Mouse (Mus musculus): Measurements from ENCODE around the gene Myo7a. TPM values are rescaled to one million over a fixed set of nuclear protein-coding genes. Genes with fewer than 3 reads are reported as not detected.

The Myo7a gene
- 22.5 and 22.8 TPM in 2 replicates for polyA plus RNA-seq (2015; fragmentation: Nextera tagmentation; extraction: Ambion mirVana)

GRCm38 (mm10) chr7:98119179-98119960 lies at the start of gene Myo7a:
Gene Myo7a (minus strand): TSS chr7:98119524.
- H3K36me3 ChIP-seq (ENCODE audit: control insufficient read depth, insufficient read depth, low read length) = peaks cover 3% of the 10 kb centered on the region; the same call in 1 of the 2 replicates
- ATAC-seq = peak; percentile 7; the same call in 1 of the 2 replicates
- H3K9ac ChIP-seq (ENCODE audit: low read depth, low read length) = no peak within 1 kb of the TSS

GRCm38 (mm10) chr7:98164999-98165528 lies 45.7 kb upstream of the Myo7a start:
- Histone ChIP-seq H3K9ac (ENCODE audit: low read depth, low read length) (peak overlapping the region; percentile 41; the same call in 1 of the 2 replicates), H3K4me3 (ENCODE audit: low read depth, low read length) (no peak overlapping the region)
- peak; percentile 56; the same call in 1 of the 2 replicates for ATAC-seq

More at GRCm38 (mm10) chr7:98119179-98119960, at the start of gene Myo7a:
- H3K4me2 ChIP-seq (ENCODE audit: low read length) = peak within 1 kb of the TSS; percentile 49
- no peaks in the 10 kb centered on the region for H3K27me3 ChIP-seq (ENCODE audit: control insufficient read depth, insufficient read depth, low read depth, low read length)
- H3K9me3 ChIP-seq (replicated peaks; ENCODE audit: control insufficient read depth, low read length, poor library complexity, severe bottlenecking) = no peaks in the 10 kb centered on the region
- H3K4me1 ChIP-seq (ENCODE audit: control insufficient read depth, insufficient read depth, low read length) = no peaks in the 10 kb centered on the region
- no peak within 1 kb of the TSS for H3K27ac ChIP-seq (ENCODE audit: low read length)
- no peak within 1 kb of the TSS for H3K4me3 ChIP-seq (ENCODE audit: low read depth, low read length)
- 35% methylated on average over 9 of the region's 9 CpGs for WGBS

GRCm38 (mm10) chr7:98164382-98164998 lies 45.2 kb upstream of the Myo7a start:
- 77% methylated on average over 9 of the region's 9 CpGs for WGBS
- H3K4me3 ChIP-seq (ENCODE audit: low read depth, low read length) = no peak overlapping the region
- no peak overlapping the region for H3K4me2 ChIP-seq (ENCODE audit: low read length)
- no peaks in the 10 kb centered on the region; the same call in 1 of the 2 replicates for H3K36me3 ChIP-seq (ENCODE audit: control insufficient read depth, insufficient read depth, low read length)
- H3K27ac ChIP-seq (ENCODE audit: low read length) = no peak overlapping the region
- no peaks in the 10 kb centered on the region for H3K27me3 ChIP-seq (ENCODE audit: control insufficient read depth, insufficient read depth, low read depth, low read length)
- ATAC-seq = no peak
- no peak overlapping the region; the same call in 1 of the 2 replicates for H3K9ac ChIP-seq (ENCODE audit: low read depth, low read length)
- H3K4me1 ChIP-seq (ENCODE audit: control insufficient read depth, insufficient read depth, low read length) = no peaks in the 10 kb centered on the region; the same call in 1 of the 2 replicates
- H3K9me3 ChIP-seq (replicated peaks; ENCODE audit: control insufficient read depth, low read length, poor library complexity, severe bottlenecking) = no peaks in the 10 kb centered on the region

More at GRCm38 (mm10) chr7:98164999-98165528, 45.7 kb upstream of the Myo7a start:
- Histone ChIP-seq H3K36me3 (ENCODE audit: control insufficient read depth, insufficient read depth, low read length) (no peaks in the 10 kb centered on the region; the same call in 1 of the 2 replicates), H3K27me3 (ENCODE audit: control insufficient read depth, insufficient read depth, low read depth, low read length) (no peaks in the 10 kb centered on the region), H3K9me3 (replicated peaks; ENCODE audit: control insufficient read depth, low read length, poor library complexity, severe bottlenecking) (no peaks in the 10 kb centered on the region), H3K4me1 (ENCODE audit: control insufficient read depth, insufficient read depth, low read length) (no peaks in the 10 kb centered on the region; the same call in 1 of the 2 replicates), H3K4me2 (ENCODE audit: low read length) (no peak overlapping the region), H3K27ac (ENCODE audit: low read length) (0 out of 2 replicates have a peak overlapping the region, but pooled peaks have one; percentile 9)
- WGBS = 61% methylated on average over 10 of the region's 10 CpGs

- H3K27me3 ChIP-seq (ENCODE audit: control insufficient read depth, insufficient read depth, low read depth, low read length) = no peaks in the 10 kb centered on the region
- no peak overlapping the region for H3K4me2 ChIP-seq (ENCODE audit: low read length)
- 50% methylated on average over 3 of the region's 3 CpGs for WGBS
- no peak overlapping the region for H3K9ac ChIP-seq (ENCODE audit: low read depth, low read length)
- H3K4me3 ChIP-seq (ENCODE audit: low read depth, low read length) = no peak overlapping the region
- H3K27ac ChIP-seq (ENCODE audit: low read length) = no peak overlapping the region
- no peaks in the 10 kb centered on the region for H3K9me3 ChIP-seq (replicated peaks; ENCODE audit: control insufficient read depth, low read length, poor library complexity, severe bottlenecking)
- H3K36me3 ChIP-seq (ENCODE audit: control insufficient read depth, insufficient read depth, low read length) = no peaks in the 10 kb centered on the region; the same call in 1 of the 2 replicates
- no peak for ATAC-seq
- no peaks in the 10 kb centered on the region; the same call in 1 of the 2 replicates for H3K4me1 ChIP-seq (ENCODE audit: control insufficient read depth, insufficient read depth, low read length)
These were observed 44.4 kb upstream of the Myo7a start for GRCm38 (mm10) chr7:98163700-98164099.

- Histone ChIP-seq H3K9ac (ENCODE audit: low read depth, low read length) (no peak overlapping the region), H3K36me3 (ENCODE audit: control insufficient read depth, insufficient read depth, low read length) (no peaks in the 10 kb centered on the region; the same call in 1 of the 2 replicates), H3K4me3 (ENCODE audit: low read depth, low read length) (no peak overlapping the region), H3K27ac (ENCODE audit: low read length) (no peak overlapping the region), H3K27me3 (ENCODE audit: control insufficient read depth, insufficient read depth, low read depth, low read length) (no peaks in the 10 kb centered on the region), H3K4me2 (ENCODE audit: low read length) (no peak overlapping the region), H3K9me3 (replicated peaks; ENCODE audit: control insufficient read depth, low read length, poor library complexity, severe bottlenecking) (no peaks in the 10 kb centered on the region), H3K4me1 (ENCODE audit: control insufficient read depth, insufficient read depth, low read length) (peaks cover 4% of the 10 kb centered on the region; the same call in 1 of the 2 replicates)
- 87% methylated on average over 6 of the region's 6 CpGs for WGBS
- no peak for ATAC-seq
These were observed 42.9 kb upstream of the Myo7a start for GRCm38 (mm10) chr7:98162239-98162638.

- Histone ChIP-seq H3K36me3 (ENCODE audit: control insufficient read depth, insufficient read depth, low read length) (no peaks in the 10 kb centered on the region; the same call in 1 of the 2 replicates), H3K9me3 (replicated peaks; ENCODE audit: control insufficient read depth, low read length, poor library complexity, severe bottlenecking) (no peaks in the 10 kb centered on the region), H3K27me3 (ENCODE audit: control insufficient read depth, insufficient read depth, low read depth, low read length) (no peaks in the 10 kb centered on the region), H3K27ac (ENCODE audit: low read length) (no peak overlapping the region), H3K9ac (ENCODE audit: low read depth, low read length) (no peak overlapping the region), H3K4me3 (ENCODE audit: low read depth, low read length) (no peak overlapping the region), H3K4me1 (ENCODE audit: control insufficient read depth, insufficient read depth, low read length) (peaks cover 9% of the 10 kb centered on the region; the same call in 1 of the 2 replicates), H3K4me2 (ENCODE audit: low read length) (no peak overlapping the region)
- WGBS = 60% methylated on average over 8 of the region's 8 CpGs
- ATAC-seq = no peak
These were observed 40.9 kb upstream of the Myo7a start for GRCm38 (mm10) chr7:98160041-98160740.

- Histone ChIP-seq H3K9me3 (replicated peaks; ENCODE audit: control insufficient read depth, low read length, poor library complexity, severe bottlenecking) (no peaks in the 10 kb centered on the region), H3K27ac (ENCODE audit: low read length) (no peak overlapping the region), H3K36me3 (ENCODE audit: control insufficient read depth, insufficient read depth, low read length) (no peaks in the 10 kb centered on the region; the same call in 1 of the 2 replicates), H3K4me3 (ENCODE audit: low read depth, low read length) (no peak overlapping the region), H3K9ac (ENCODE audit: low read depth, low read length) (no peak overlapping the region), H3K4me2 (ENCODE audit: low read length) (no peak overlapping the region), H3K27me3 (ENCODE audit: control insufficient read depth, insufficient read depth, low read depth, low read length) (no peaks in the 10 kb centered on the region), H3K4me1 (ENCODE audit: control insufficient read depth, insufficient read depth, low read length) (peaks cover 9% of the 10 kb centered on the region; the same call in 1 of the 2 replicates)
- ATAC-seq = no peak
- WGBS = 62% methylated on average over 8 of the region's 8 CpGs
These were observed 39.2 kb upstream of the Myo7a start for GRCm38 (mm10) chr7:98158481-98158880.

GRCm38 (mm10) chr7:98157636-98158332 lies 38.5 kb upstream of the Myo7a start:
- 54% methylated on average over 5 of the region's 5 CpGs for WGBS
- Histone ChIP-seq H3K36me3 (ENCODE audit: control insufficient read depth, insufficient read depth, low read length) (no peaks in the 10 kb centered on the region; the same call in 1 of the 2 replicates), H3K4me1 (ENCODE audit: control insufficient read depth, insufficient read depth, low read length) (peaks cover 9% of the 10 kb centered on the region; the same call in 1 of the 2 replicates), H3K4me3 (ENCODE audit: low read depth, low read length) (no peak overlapping the region), H3K27me3 (ENCODE audit: control insufficient read depth, insufficient read depth, low read depth, low read length) (no peaks in the 10 kb centered on the region), H3K4me2 (ENCODE audit: low read length) (no peak overlapping the region), H3K9me3 (replicated peaks; ENCODE audit: control insufficient read depth, low read length, poor library complexity, severe bottlenecking) (no peaks in the 10 kb centered on the region), H3K9ac (ENCODE audit: low read depth, low read length) (no peak overlapping the region), H3K27ac (ENCODE audit: low read length) (peak overlapping the region; percentile 50; the same call in 1 of the 2 replicates)
- ATAC-seq = no peak

Measured in midbrain, embryonic 16.5 days (tissue).